Mouse (Mus musculus) heart, embryonic 15.5 days (tissue): ENCODE data around the gene Dicer1. TPM values are rescaled to one million over a fixed set of nuclear protein-coding genes. Genes with fewer than 3 reads are reported as not detected.

Experiments
- ATAC-seq: fragments of 200-750 bp; cut with Nextera tagmentation; replicated peaks from 2 replicates; pipeline ENCODE4 v1.8.0; 2017; ENCODE audit warnings: low read depth, moderate TSS enrichment; ENCODE audit not compliant: insufficient number of reproducible peaks, insufficient read depth, low FRiP score
- H3K27ac ChIP-seq: fragments of 300-500 bp; sonication (generic); 2 replicates; pipeline ENCODE4 v1.5.1; 2015; ENCODE audit warnings: mild to moderate bottlenecking, inconsistent platforms
- H3K27me3 ChIP-seq: fragments of 300-500 bp; sonication (generic); 2 replicates; pipeline ENCODE4 v1.6.1; 2015; ENCODE audit warnings: inconsistent platforms
- H3K36me3 ChIP-seq: fragments of 300-500 bp; sonication (generic); 2 replicates; pipeline ENCODE4 v1.6.1; 2015; ENCODE audit warnings: mild to moderate bottlenecking, inconsistent platforms
- H3K4me1 ChIP-seq: fragments of 300-500 bp; sonication (generic); replicated peaks from 2 replicates; pipeline ENCODE4 v1.6.1; 2015; ENCODE audit warnings: inconsistent platforms
- H3K4me2 ChIP-seq: fragments of 300-500 bp; sonication (generic); 2 replicates; pipeline ENCODE4 v1.6.1; 2015; ENCODE audit warnings: inconsistent platforms, mild to moderate bottlenecking, moderate library complexity
- H3K4me3 ChIP-seq: fragments of 300-500 bp; sonication (generic); 2 replicates; pipeline ENCODE4 v1.5.1; 2015; ENCODE audit warnings: mild to moderate bottlenecking, inconsistent platforms
- H3K9ac ChIP-seq: fragments of 300-500 bp; sonication (generic); 2 replicates; pipeline ENCODE4 v1.6.1; 2015; ENCODE audit warnings: mild to moderate bottlenecking, inconsistent platforms
- H3K9me3 ChIP-seq: fragments of 300-500 bp; sonication (generic); replicated peaks from 2 replicates; pipeline ENCODE4 v1.6.1; 2016; ENCODE audit warnings: inconsistent platforms
- WGBS: fragments of 180-500 bp; shearing (Covaris S2); methylation state at CpG from one replicate; pipeline ENCODE4 v1.1.7; 2015; ENCODE audit warnings: mixed read lengths; 5-methylcytosine and 5-hydroxymethylcytosine counted together
- polyA plus RNA-seq: library from polyadenylated mRNA; unstranded; fragments of >200 nt; fragmentation: Nextera tagmentation; extraction: Ambion mirVana; gene quantifications from 2 replicates; pipeline ENCODE4 v1.2.1, GENCODE M21; 2015

Dicer1 gene
- polyA plus RNA-seq, 1 experiment from 2014 or later: 23.7 TPM

- H3K9me3 ChIP-seq: no peaks in the 10 kb centered on the region
- no peak overlapping the region for H3K27ac ChIP-seq
- ATAC-seq: no peak
- no peak overlapping the region for H3K4me3 ChIP-seq
- no peaks in the 10 kb centered on the region for H3K27me3 ChIP-seq
- H3K36me3 ChIP-seq: peaks cover 42% of the 10 kb centered on the region
- H3K4me2 ChIP-seq: no peak overlapping the region
- H3K4me1 ChIP-seq: peaks cover 6% of the 10 kb centered on the region
- H3K9ac ChIP-seq: no peak overlapping the region
- WGBS: 87% methylated on average over 5 of the region's 5 CpGs
Observed at GRCm38 (mm10) chr12:104715453-104715852, 36.3 kb downstream of the Dicer1 start.

DNA sequence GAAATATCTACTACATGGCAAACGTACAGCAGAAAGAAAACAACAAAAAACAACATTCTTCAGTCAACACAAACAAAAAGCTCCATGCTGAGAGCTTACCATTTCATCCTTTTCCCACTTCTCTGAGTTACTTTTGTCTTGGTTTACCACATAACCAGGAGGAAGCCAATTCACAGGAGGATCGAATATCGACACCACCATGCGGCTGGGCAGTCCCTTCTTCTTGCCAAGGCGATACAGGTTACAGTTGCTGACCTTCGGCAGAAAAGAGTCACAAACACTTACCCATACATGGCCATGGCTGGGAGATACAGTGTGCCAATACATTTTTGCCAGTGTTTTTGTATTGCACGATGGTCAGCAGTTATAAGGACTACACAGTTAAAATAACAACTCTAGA, 51.5 kb downstream of the Dicer1 start:
- 76% methylated on average over 7 of the region's 7 CpGs for WGBS
- no peak overlapping the region for H3K4me3 ChIP-seq
- H3K36me3 ChIP-seq: peaks cover 68% of the 10 kb centered on the region

DNA sequence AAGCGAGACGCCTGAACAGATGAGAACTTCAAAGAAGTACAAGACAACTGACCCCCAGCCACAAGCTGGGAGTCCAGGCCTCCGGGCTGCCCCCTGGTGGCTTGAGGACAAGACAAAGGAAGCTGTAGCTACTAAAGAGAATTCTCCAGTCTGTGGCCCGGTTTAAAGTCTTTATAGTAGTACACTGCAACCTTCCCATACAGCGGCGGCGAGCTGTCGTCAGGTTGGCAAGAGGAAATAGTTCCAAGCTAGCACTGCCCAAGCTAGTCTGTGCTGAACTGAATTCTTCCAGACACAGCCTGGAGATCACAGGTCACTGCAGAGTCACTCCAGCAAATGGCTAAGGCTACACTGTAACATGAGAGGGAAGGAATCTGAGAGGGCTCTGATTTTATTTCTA, 52.0 kb downstream of the Dicer1 start:
- no peak overlapping the region for H3K4me3 ChIP-seq
- no peak overlapping the region for H3K27ac ChIP-seq
- no peak overlapping the region for H3K4me2 ChIP-seq
- H3K27me3 ChIP-seq: no peaks in the 10 kb centered on the region
- 58% methylated on average over 8 of the region's 8 CpGs for WGBS
- ATAC-seq: no peak
- H3K9me3 ChIP-seq: no peaks in the 10 kb centered on the region
- H3K36me3 ChIP-seq: peaks cover 69% of the 10 kb centered on the region
- no peak overlapping the region for H3K9ac ChIP-seq
- no peaks in the 10 kb centered on the region for H3K4me1 ChIP-seq

More for the DNA sequence above, 51.5 kb downstream of the Dicer1 start:
- Histone ChIP-seq H3K27me3 (no peaks in the 10 kb centered on the region), H3K4me2 (no peak overlapping the region), H3K4me1 (no peaks in the 10 kb centered on the region), H3K27ac (no peak overlapping the region), H3K9ac (no peak overlapping the region), H3K9me3 (no peaks in the 10 kb centered on the region)
- ATAC-seq: no peak

DNA sequence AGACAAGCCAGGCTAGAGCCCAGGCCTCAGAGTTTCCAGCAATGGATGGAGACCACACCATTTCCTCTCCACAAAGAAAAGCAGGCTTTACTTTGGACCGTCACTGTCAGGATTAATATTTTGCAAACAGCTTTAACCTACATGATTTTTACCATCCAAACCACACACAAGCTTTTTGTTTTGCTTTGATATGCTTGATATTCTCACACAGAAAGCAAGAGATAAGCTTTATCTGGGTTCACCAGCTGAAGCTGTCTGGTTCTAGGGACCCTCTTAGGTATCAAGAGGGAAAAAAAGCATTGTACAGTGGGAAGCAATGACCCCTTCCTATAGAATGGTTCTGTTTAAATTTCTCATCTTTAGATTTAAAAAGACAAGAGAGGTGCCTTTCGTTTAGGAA, 56.2 kb downstream of the Dicer1 start:
- 88% methylated on average over 2 of the region's 2 CpGs for WGBS
- peaks cover 54% of the 10 kb centered on the region for H3K36me3 ChIP-seq
- ATAC-seq: no peak
- H3K9me3 ChIP-seq: no peaks in the 10 kb centered on the region
- H3K4me1 ChIP-seq: no peaks in the 10 kb centered on the region
- H3K4me2 ChIP-seq: no peak overlapping the region
- no peak overlapping the region for H3K4me3 ChIP-seq
- H3K27me3 ChIP-seq: no peaks in the 10 kb centered on the region
- H3K27ac ChIP-seq: no peak overlapping the region
- no peak overlapping the region for H3K9ac ChIP-seq

DNA sequence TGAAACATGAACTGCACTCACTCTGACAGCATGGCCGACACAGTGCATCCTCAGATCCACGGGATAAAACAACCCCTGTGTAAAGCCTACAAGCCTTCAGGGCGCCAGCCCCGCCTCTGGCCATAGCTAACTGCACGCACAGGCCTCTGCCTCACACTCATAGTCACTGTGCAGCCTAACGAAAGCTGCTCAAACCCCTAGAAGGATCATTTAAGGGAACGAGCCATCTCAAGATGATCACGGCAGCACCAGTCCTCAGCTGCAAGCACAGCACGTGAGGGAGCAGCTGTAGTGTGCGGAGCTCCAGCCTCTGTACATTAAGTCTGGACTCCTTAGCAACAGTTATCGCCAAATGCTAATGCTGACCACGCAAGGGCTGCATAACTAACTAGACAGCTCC, 58.9 kb downstream of the Dicer1 start:
- Histone ChIP-seq H3K36me3 (peaks cover 59% of the 10 kb centered on the region), H3K27me3 (no peaks in the 10 kb centered on the region), H3K4me2 (no peak overlapping the region), H3K27ac (no peak overlapping the region), H3K9ac (no peak overlapping the region), H3K9me3 (no peaks in the 10 kb centered on the region), H3K4me1 (no peaks in the 10 kb centered on the region), H3K4me3 (no peak overlapping the region)
- no peak for ATAC-seq
- WGBS: 86% methylated on average over 12 of the region's 12 CpGs

DNA sequence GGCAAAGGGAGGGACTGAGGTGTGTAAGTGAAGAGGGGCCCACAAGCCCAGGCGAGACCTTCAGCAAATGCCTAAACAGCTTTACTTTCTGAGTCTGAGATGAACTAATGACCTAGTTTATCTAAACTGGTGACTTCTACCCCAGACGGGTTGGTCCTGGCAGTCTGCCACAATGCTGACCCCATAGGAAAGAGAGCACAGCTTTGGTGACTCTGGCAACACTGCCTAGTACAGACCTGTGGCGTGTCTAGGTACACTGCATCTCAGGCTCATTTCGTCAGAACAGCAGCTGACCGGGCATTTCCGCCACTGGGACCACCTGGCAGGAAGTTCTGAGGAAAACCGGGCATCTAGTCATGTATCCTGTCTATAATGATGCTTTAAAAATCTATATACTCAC, 61.3 kb downstream of the Dicer1 start:
- ATAC-seq: no peak
- Histone ChIP-seq H3K9me3 (no peaks in the 10 kb centered on the region), H3K4me2 (no peak overlapping the region), H3K27ac (no peak overlapping the region), H3K36me3 (peaks cover 47% of the 10 kb centered on the region), H3K27me3 (no peaks in the 10 kb centered on the region), H3K4me3 (no peak overlapping the region), H3K9ac (no peak overlapping the region), H3K4me1 (no peaks in the 10 kb centered on the region)
- WGBS: 63% methylated on average over 7 of the region's 7 CpGs

DNA sequence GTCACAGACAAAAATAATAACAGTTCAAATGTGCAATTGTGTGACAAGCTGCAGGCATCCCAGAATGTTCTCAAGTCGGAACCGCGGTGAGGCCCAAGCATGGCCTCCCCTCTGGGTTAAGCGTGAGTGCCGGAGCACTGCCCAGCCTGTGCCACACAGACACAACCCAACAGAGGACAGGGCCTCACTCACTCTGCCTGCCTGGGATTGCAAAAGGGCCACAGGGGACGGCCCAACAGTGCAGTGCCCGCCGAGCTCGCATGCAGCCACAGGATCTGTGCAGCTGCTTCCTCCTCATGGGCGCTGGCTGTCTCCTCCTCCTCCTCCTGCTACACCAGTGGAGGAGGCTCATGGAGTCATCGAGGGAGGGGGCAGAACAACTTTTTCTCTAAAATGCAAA, 62.9 kb downstream of the Dicer1 start:
- H3K4me2 ChIP-seq: no peak overlapping the region
- no peak overlapping the region for H3K27ac ChIP-seq
- no peak for ATAC-seq
- no peaks in the 10 kb centered on the region for H3K27me3 ChIP-seq
- 83% methylated on average over 11 of the region's 11 CpGs for WGBS
- peaks cover 33% of the 10 kb centered on the region for H3K36me3 ChIP-seq
- H3K4me3 ChIP-seq: no peak overlapping the region
- H3K9ac ChIP-seq: no peak overlapping the region
- H3K4me1 ChIP-seq: no peaks in the 10 kb centered on the region
- H3K9me3 ChIP-seq: no peaks in the 10 kb centered on the region

- Histone ChIP-seq H3K4me3 (no peak overlapping the region), H3K9ac (no peak overlapping the region), H3K9me3 (no peaks in the 10 kb centered on the region), H3K4me2 (no peak overlapping the region), H3K27ac (no peak overlapping the region), H3K4me1 (no peaks in the 10 kb centered on the region), H3K36me3 (peaks cover 5% of the 10 kb centered on the region), H3K27me3 (no peaks in the 10 kb centered on the region)
- no peak for ATAC-seq
- WGBS: 69% methylated on average over 8 of the region's 8 CpGs
Observed at GRCm38 (mm10) chr12:104684411-104684931, 67.3 kb downstream of the Dicer1 start.

DNA sequence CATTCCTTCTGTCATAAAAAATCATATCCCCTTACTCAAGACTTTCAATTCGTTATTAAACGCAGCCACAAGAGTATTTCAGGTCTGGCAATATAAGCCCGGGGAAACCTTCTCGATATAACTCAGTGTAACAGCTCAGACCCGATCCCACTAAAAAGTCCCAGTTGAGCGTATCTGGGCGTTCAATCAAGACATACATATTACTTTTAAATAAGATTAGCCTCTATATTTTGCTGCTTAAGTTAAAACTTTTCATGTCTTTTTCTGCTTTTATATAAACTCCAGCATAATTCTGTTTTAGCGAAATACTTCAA, 72.0 kb downstream of the Dicer1 start:
- no peak overlapping the region for H3K4me3 ChIP-seq
- H3K4me2 ChIP-seq: no peak overlapping the region
- 78% methylated on average over 8 of the region's 8 CpGs for WGBS
- no peaks in the 10 kb centered on the region for H3K27me3 ChIP-seq
- H3K4me1 ChIP-seq: no peaks in the 10 kb centered on the region
- no peak overlapping the region for H3K27ac ChIP-seq
- no peaks in the 10 kb centered on the region for H3K9me3 ChIP-seq
- H3K36me3 ChIP-seq: no peaks in the 10 kb centered on the region
- H3K9ac ChIP-seq: no peak overlapping the region
- no peak for ATAC-seq

GRCm38 (mm10) chr12:104679121-104679818, 72.5 kb downstream of the Dicer1 start:
- Histone ChIP-seq H3K4me2 (no peak overlapping the region), H3K36me3 (no peaks in the 10 kb centered on the region), H3K9ac (no peak overlapping the region), H3K4me3 (no peak overlapping the region), H3K27ac (no peak overlapping the region), H3K9me3 (no peaks in the 10 kb centered on the region), H3K27me3 (no peaks in the 10 kb centered on the region), H3K4me1 (no peaks in the 10 kb centered on the region)
- no peak for ATAC-seq
- WGBS: 61% methylated on average over 26 of the region's 26 CpGs

GRCm38 (mm10) chr12:104678462-104678861, 73.3 kb downstream of the Dicer1 start:
- no peaks in the 10 kb centered on the region for H3K27me3 ChIP-seq
- H3K9me3 ChIP-seq: no peaks in the 10 kb centered on the region
- no peak for ATAC-seq
- H3K4me1 ChIP-seq: no peaks in the 10 kb centered on the region
- no peaks in the 10 kb centered on the region for H3K36me3 ChIP-seq
- no peak overlapping the region for H3K9ac ChIP-seq
- WGBS: 80% methylated on average over 11 of the region's 14 CpGs
- H3K4me2 ChIP-seq: no peak overlapping the region
- no peak overlapping the region for H3K4me3 ChIP-seq
- H3K27ac ChIP-seq: no peak overlapping the region

- peaks cover 2% of the 10 kb centered on the region; the same call in 1 of the 2 replicates for H3K4me1 ChIP-seq
- H3K27ac ChIP-seq: no peak overlapping the region
- H3K4me2 ChIP-seq: no peak overlapping the region
- H3K9me3 ChIP-seq: no peaks in the 10 kb centered on the region
- no peak for ATAC-seq
- H3K36me3 ChIP-seq: no peaks in the 10 kb centered on the region
- H3K27me3 ChIP-seq: no peaks in the 10 kb centered on the region
- H3K9ac ChIP-seq: no peak overlapping the region
- H3K4me3 ChIP-seq: no peak overlapping the region
- 85% methylated on average over 9 of the region's 9 CpGs for WGBS
Observed at GRCm38 (mm10) chr12:104677371-104677924, 74.3 kb downstream of the Dicer1 start.
